Comparison of ENCODE assay signal across 24 mouse cellular contexts in genomic region chr6:117678276-117678675, GRCm38 (mm10).
A peak's percentile ranks its signal among the peaks of the same experiment; 100 is the strongest.
DNase-seq lines count a peak whose midpoint lies in the region; ATAC-seq and TF ChIP-seq lines count a peak whose summit lies in the region.
"Had no signal": no experiment of that assay in that cellular context is flagged by ENCODE, and none has a peak within 500 bp of the region (broad histone marks: within the 10 kb centered on the region; RNA-seq: fewer than 3 reads in every experiment).

No protein-coding gene starts in this region.

- WGBS in kidney, adult 2 months, result 65% methylated on average over 5 of the region's 5 CpGs
- 53% methylated on average over 5 of the region's 5 CpGs for WGBS in kidney, embryonic 14.5 days
- 70% methylated on average over 5 of the region's 5 CpGs for WGBS in embryonic facial prominence, embryonic 12.5 days
- 50% methylated on average over 5 of the region's 5 CpGs for WGBS in kidney, embryonic 15.5 days
- WGBS in limb, embryonic 10.5 days, result 73% methylated on average over 5 of the region's 5 CpGs
- 79% methylated on average over 5 of the region's 5 CpGs for WGBS in midbrain, embryonic 16.5 days

- peak; percentile 51 for DNase-seq in kidney, adult 2 months
- no peak for DNase-seq in limb, embryonic 10.5 days (ENCODE audit: low spot score)
- DNase-seq in left cerebral cortex, postnatal 4 days, result no peak
- DNase-seq: adrenal gland, adult 8-10 months; cerebellum, adult 2 months; cerebellum, postnatal 25 days; embryo, embryonic 11 days; gastrocnemius, postnatal 14 days; heart, adult 18-20 months; heart, postnatal 10 days; thymus, postnatal 14 days had no signal

- H3K27me3 ChIP-seq in kidney, adult 2 months (replicated peaks; ENCODE audit: control insufficient read depth, insufficient read depth, low read length), result no peaks in the 10 kb centered on the region
- H3K27me3 ChIP-seq in kidney, embryonic 14.5 days (ENCODE audit: control insufficient read depth, insufficient read depth, low read length), result no peaks in the 10 kb centered on the region
- 0 out of 2 replicates have a peak, but pooled peaks cover 2% of the 10 kb centered on the region for H3K27me3 ChIP-seq in embryonic facial prominence, embryonic 12.5 days
- 0 out of 2 replicates have a peak, but pooled peaks cover 4% of the 10 kb centered on the region for H3K27me3 ChIP-seq in kidney, embryonic 15.5 days
- no peaks in the 10 kb centered on the region for H3K27me3 ChIP-seq in limb, embryonic 10.5 days (ENCODE audit: low read depth, poor library complexity, severe bottlenecking)
- H3K27me3 ChIP-seq in midbrain, embryonic 16.5 days (ENCODE audit: control insufficient read depth, insufficient read depth, low read depth, low read length), result no peaks in the 10 kb centered on the region
- H3K27me3 ChIP-seq: embryonic facial prominence, embryonic 15.5 days; hindbrain, embryonic 13.5 days; limb, embryonic 12.5 days had no signal

- no peak overlapping the region for H3K4me3 ChIP-seq in kidney, adult 2 months (ENCODE audit: insufficient read depth, low read depth, low read length)
- no peak overlapping the region for H3K4me3 ChIP-seq in kidney, embryonic 14.5 days (ENCODE audit: low read length)
- no peak overlapping the region for H3K4me3 ChIP-seq in embryonic facial prominence, embryonic 12.5 days
- H3K4me3 ChIP-seq in kidney, embryonic 15.5 days (replicated peaks), result no peak overlapping the region
- H3K4me3 ChIP-seq in limb, embryonic 10.5 days, result no peak overlapping the region
- H3K4me3 ChIP-seq in midbrain, embryonic 16.5 days (ENCODE audit: low read depth, low read length), result no peak overlapping the region
- H3K4me3 ChIP-seq: embryonic facial prominence, embryonic 15.5 days; heart, embryonic 12.5 days; hindbrain, embryonic 13.5 days; limb, embryonic 12.5 days had no signal

- no peak for ATAC-seq in kidney, embryonic 14.5 days (ENCODE audit: low FRiP score, low TSS enrichment)
- no peak for ATAC-seq in embryonic facial prominence, embryonic 12.5 days (ENCODE audit: insufficient number of reproducible peaks, insufficient read depth, low FRiP score, low TSS enrichment)
- ATAC-seq in kidney, embryonic 15.5 days (replicated peaks; ENCODE audit: low FRiP score), result no peak
- no peak for ATAC-seq in midbrain, embryonic 16.5 days
- no peak for ATAC-seq in erythroid progenitor cell, adult 5-6 weeks (replicated peaks; ENCODE audit: low FRiP score, poor library complexity, severe bottlenecking)
- ATAC-seq: forebrain, embryonic 16.5 days; lung, postnatal 0 days had no signal

- H3K4me1 ChIP-seq in kidney, adult 2 months (ENCODE audit: control insufficient read depth, insufficient read depth, low read length), result 0 out of 2 replicates have a peak, but pooled peaks cover 4% of the 10 kb centered on the region
- no peaks in the 10 kb centered on the region for H3K4me1 ChIP-seq in kidney, embryonic 14.5 days (ENCODE audit: control insufficient read depth, insufficient read depth, low read length)
- peaks cover 34% of the 10 kb centered on the region for H3K4me1 ChIP-seq in embryonic facial prominence, embryonic 12.5 days
- peaks cover 25% of the 10 kb centered on the region for H3K4me1 ChIP-seq in kidney, embryonic 15.5 days
- peaks cover 35% of the 10 kb centered on the region for H3K4me1 ChIP-seq in limb, embryonic 10.5 days
- no peaks in the 10 kb centered on the region for H3K4me1 ChIP-seq in midbrain, embryonic 16.5 days (ENCODE audit: control insufficient read depth, insufficient read depth, low read length)
- H3K4me1 ChIP-seq: heart, embryonic 12.5 days; hindbrain, embryonic 13.5 days had no signal

- no peak overlapping the region for H3K9ac ChIP-seq in kidney, embryonic 14.5 days (ENCODE audit: low read depth, low read length)
- no peak overlapping the region for H3K9ac ChIP-seq in embryonic facial prominence, embryonic 12.5 days
- no peak overlapping the region for H3K9ac ChIP-seq in kidney, embryonic 15.5 days
- H3K9ac ChIP-seq in midbrain, embryonic 16.5 days (ENCODE audit: low read depth, low read length), result no peak overlapping the region
- H3K9ac ChIP-seq: embryonic facial prominence, embryonic 15.5 days; heart, embryonic 12.5 days; hindbrain, embryonic 13.5 days; limb, embryonic 12.5 days; liver, embryonic 14.5 days had no signal

- no peak for TF ChIP-seq POLR2A in kidney, adult 2 months (IDR thresholded peaks at IDR 0.05; ENCODE audit: low read depth, low read length)

- no peak overlapping the region for H3K4me2 ChIP-seq in kidney, embryonic 14.5 days (replicated peaks; ENCODE audit: low read depth, low read length)
- no peak overlapping the region for H3K4me2 ChIP-seq in embryonic facial prominence, embryonic 12.5 days (replicated peaks)
- H3K4me2 ChIP-seq in kidney, embryonic 15.5 days, result no peak overlapping the region
- H3K4me2 ChIP-seq in midbrain, embryonic 16.5 days (ENCODE audit: low read length), result no peak overlapping the region
- H3K4me2 ChIP-seq: embryonic facial prominence, embryonic 15.5 days; heart, embryonic 12.5 days; hindbrain, embryonic 13.5 days; limb, embryonic 12.5 days had no signal

- no peaks in the 10 kb centered on the region for H3K9me3 ChIP-seq in kidney, embryonic 14.5 days (ENCODE audit: control insufficient read depth, low read length)
- H3K9me3 ChIP-seq in embryonic facial prominence, embryonic 12.5 days, result no peaks in the 10 kb centered on the region; the same call in 1 of the 2 replicates
- H3K9me3 ChIP-seq in kidney, embryonic 15.5 days (replicated peaks), result no peaks in the 10 kb centered on the region
- H3K9me3 ChIP-seq in limb, embryonic 10.5 days (replicated peaks), result no peaks in the 10 kb centered on the region
- no peaks in the 10 kb centered on the region for H3K9me3 ChIP-seq in midbrain, embryonic 16.5 days (replicated peaks; ENCODE audit: control insufficient read depth, low read length, poor library complexity, severe bottlenecking)
- H3K9me3 ChIP-seq: embryonic facial prominence, embryonic 15.5 days had no signal

- intact Hi-C loops in left cerebral cortex, postnatal 4 days (cut with DNase I), result no loop called here

- peak overlapping the region; percentile 64 for H3K27ac ChIP-seq in kidney, adult 2 months (ENCODE audit: insufficient read depth, low read depth, low read length)
- H3K27ac ChIP-seq in kidney, embryonic 14.5 days (ENCODE audit: low read depth, low read length), result no peak overlapping the region
- 0 out of 2 replicates have a peak overlapping the region, but pooled peaks have one; percentile 1 for H3K27ac ChIP-seq in embryonic facial prominence, embryonic 12.5 days
- 0 out of 2 replicates have a peak overlapping the region, but pooled peaks have one; percentile 37 for H3K27ac ChIP-seq in kidney, embryonic 15.5 days
- peak overlapping the region; percentile 30; the same call in 1 of the 2 replicates for H3K27ac ChIP-seq in limb, embryonic 10.5 days
- H3K27ac ChIP-seq in midbrain, embryonic 16.5 days (ENCODE audit: low read length), result no peak overlapping the region
- H3K27ac ChIP-seq: embryonic facial prominence, embryonic 15.5 days; hindbrain, embryonic 13.5 days; limb, embryonic 12.5 days; liver, embryonic 14.5 days; macrophage had no signal

- TF ChIP-seq CTCF in kidney, adult 2 months (conservative IDR thresholded peaks at IDR 0.05; ENCODE audit: insufficient read depth, insufficient read length, low read depth, low read length), result no peak

- no peaks in the 10 kb centered on the region for H3K36me3 ChIP-seq in kidney, adult 2 months (ENCODE audit: control insufficient read depth, insufficient read depth, low read length)
- no peaks in the 10 kb centered on the region for H3K36me3 ChIP-seq in kidney, embryonic 14.5 days (ENCODE audit: control insufficient read depth, insufficient read depth, low read length)
- no peaks in the 10 kb centered on the region for H3K36me3 ChIP-seq in embryonic facial prominence, embryonic 12.5 days
- H3K36me3 ChIP-seq in kidney, embryonic 15.5 days, result no peaks in the 10 kb centered on the region
- H3K36me3 ChIP-seq in limb, embryonic 10.5 days, result no peaks in the 10 kb centered on the region
- no peaks in the 10 kb centered on the region for H3K36me3 ChIP-seq in midbrain, embryonic 16.5 days (ENCODE audit: control insufficient read depth, insufficient read depth, low read length)
- H3K36me3 ChIP-seq: embryonic facial prominence, embryonic 15.5 days; heart, embryonic 12.5 days; hindbrain, embryonic 13.5 days; limb, embryonic 12.5 days had no signal

Comparison
In these comparisons a context has a peak if more than half of its experiments do, and no peak if none do; other contexts are left out.
1. H3K27ac ChIP-seq: peak in kidney, adult 2 months (single experiment), embryonic facial prominence, embryonic 12.5 days (single experiment), kidney, embryonic 15.5 days (single experiment) and limb, embryonic 10.5 days (single experiment); none in kidney, embryonic 14.5 days (single experiment) and midbrain, embryonic 16.5 days (single experiment).